Mouse (Mus musculus) stomach, adult 2 months (tissue): Measurements from ENCODE around the gene Slc6a17. TPM values are rescaled to one million over a fixed set of nuclear protein-coding genes. Genes with fewer than 3 reads are reported as not detected.

ENCODE experiments used
- polyA plus RNA-seq: library from polyadenylated mRNA; depleted of rRNA; stranded (reverse); fragments of >200 nt; gene quantifications from 2 replicates; pipeline ENCODE4 v1.2.3, GENCODE M21; 2012; rRNA removed

The Slc6a17 gene
- 4.9 and 5.2 TPM in 2 replicates for polyA plus RNA-seq

DNA sequence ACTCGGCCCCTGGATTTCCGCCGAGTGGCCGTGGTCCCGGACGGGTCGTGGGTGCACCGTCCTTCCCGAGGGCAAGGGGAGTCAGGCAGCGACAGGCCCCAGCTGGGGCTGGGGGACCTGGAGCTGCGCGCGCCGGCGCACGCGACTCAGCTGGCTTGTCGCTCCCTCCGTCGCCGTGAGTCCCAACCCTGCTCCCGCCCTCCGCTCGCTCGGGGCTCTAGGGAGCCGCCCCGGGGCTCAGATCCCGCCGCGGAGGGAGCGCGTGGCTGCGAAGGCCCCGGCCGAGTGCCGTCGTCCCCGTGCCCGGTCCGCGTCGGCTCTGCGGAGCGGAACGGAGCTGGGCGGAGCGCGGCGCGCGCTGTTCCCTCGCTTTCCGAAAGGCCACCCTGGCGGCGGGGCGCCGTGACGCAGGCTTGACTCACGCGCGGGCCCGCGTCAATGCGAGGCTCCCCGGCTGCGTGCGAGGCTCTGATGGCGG is at the start of gene Slc6a17:
Slc6a17 (minus strand) TSS at position 388 of the 478 bp plus-strand sequence.

DNA sequence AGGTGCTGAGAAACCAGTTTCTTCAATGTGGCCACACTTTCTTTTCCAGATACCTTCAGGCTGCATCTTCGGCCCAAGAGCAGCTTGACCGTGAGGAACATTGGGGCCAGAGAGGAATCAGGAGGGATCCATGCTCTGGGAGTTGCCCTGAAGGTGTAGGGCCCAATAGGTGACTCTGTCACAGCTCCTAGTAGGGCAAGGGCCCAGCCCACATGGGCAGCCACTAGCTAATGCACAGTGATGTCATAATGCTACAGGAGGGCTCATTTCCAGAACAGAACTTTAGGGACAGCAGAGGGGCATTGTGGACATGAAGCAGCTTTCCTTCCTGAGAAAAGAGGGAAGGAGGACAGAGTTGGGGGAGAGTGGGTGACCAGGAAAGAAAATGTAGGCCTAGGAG is 37.0 kb upstream of the Slc6a17 start, which contains the start of gene Ubl4b:
Ubl4b (minus strand) TSS at position 232 of the 400 bp plus-strand sequence.

DNA sequence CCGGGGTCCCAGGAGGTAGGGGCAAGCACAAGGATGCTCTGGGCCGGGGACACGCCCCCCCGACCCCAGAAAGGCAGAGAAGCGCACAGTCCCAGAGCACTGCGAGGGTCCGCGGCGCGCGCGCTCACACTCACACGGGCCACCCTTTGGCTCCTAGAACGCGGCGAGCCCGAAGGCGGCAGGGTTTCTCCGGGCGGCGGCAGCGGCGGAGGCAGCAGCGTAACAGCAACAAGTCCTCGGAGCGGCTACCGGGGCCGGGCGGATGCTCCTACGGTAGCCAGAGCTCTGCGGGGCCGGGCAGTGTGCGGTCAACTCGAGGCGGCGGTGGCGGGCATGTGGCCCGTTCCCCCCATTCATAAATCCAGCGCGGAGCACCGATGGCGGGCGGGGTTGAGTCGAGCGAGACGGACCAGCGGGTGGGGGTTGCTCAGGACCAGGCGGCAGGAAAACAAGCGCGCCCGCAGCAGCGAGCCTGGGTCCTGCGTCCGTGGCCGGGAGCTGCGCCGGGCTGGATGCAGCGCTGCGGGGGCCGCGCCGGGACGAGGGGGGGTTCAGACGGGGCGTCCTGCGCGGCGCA is 58.5 kb downstream of the Slc6a17 start, which contains the start of gene Kcnc4:
Kcnc4 (minus strand) TSS at position 357 of the 577 bp plus-strand sequence.

Other genes starting within 250 kb of the Slc6a17 start
- gene Lamtor5, start 239.2 kb downstream of the Slc6a17 start, polyA plus RNA-seq: 31.2 and 37.6 TPM in 2 replicates
- 0.04 and 0.06 TPM in 2 replicates for gene Slc16a4, start 226.8 kb downstream of the Slc6a17 start, polyA plus RNA-seq
- gene Rbm15, start 184.3 kb downstream of the Slc6a17 start, polyA plus RNA-seq: 1.1 and 1.2 TPM in 2 replicates
- 0.21 and 0.25 TPM in 2 replicates for gene Kcnc4, start 58.5 kb downstream of the Slc6a17 start, polyA plus RNA-seq
- not detected in 2 replicates for gene Ubl4b, start 37.1 kb upstream of the Slc6a17 start, polyA plus RNA-seq
- gene Alx3, start 77.0 kb upstream of the Slc6a17 start, polyA plus RNA-seq: not detected in 2 replicates
- not detected in 2 replicates for gene Gm10961, start 113.3 kb upstream of the Slc6a17 start, polyA plus RNA-seq
- 29.9 and 32.0 TPM in 2 replicates for gene Strip1, start 113.7 kb upstream of the Slc6a17 start, polyA plus RNA-seq
- gene Ahcyl1, start 178.5 kb upstream of the Slc6a17 start, polyA plus RNA-seq: 8.7 and 12.1 TPM in 2 replicates
- 8.1 and 8.8 TPM in 2 replicates for gene Csf1, start 242.5 kb upstream of the Slc6a17 start, polyA plus RNA-seq